19 mouse cellular contexts compared by ENCODE assay signal in genomic region chr13:103196307-103196706, GRCm38 (mm10).
A peak's percentile ranks its signal among the peaks of the same experiment; 100 is the strongest.
DNase-seq lines count a peak whose midpoint lies in the region; ATAC-seq and TF ChIP-seq lines count a peak whose summit lies in the region.
"Had no signal": no experiment of that assay in that cellular context is flagged by ENCODE, and none has a peak within 500 bp of the region (broad histone marks: within the 10 kb centered on the region; RNA-seq: fewer than 3 reads in every experiment).

No protein-coding gene starts in this region.

- DNase-seq in embryonic facial prominence, embryonic 11.5 days (ENCODE audit: low spot score) = peak; percentile 22
- no peak for DNase-seq in embryonic facial prominence, embryonic 10.5 days (ENCODE audit: low spot score)
- peak; percentile 20 for DNase-seq in hindbrain, postnatal 0 days (ENCODE audit: low spot score)
- peak; percentile 23 for DNase-seq in lung, embryonic 14.5 days
- no peak for DNase-seq in lung, postnatal 4 days
- peak; percentile 9 for DNase-seq in stomach, postnatal 0 days (ENCODE audit: low spot score)
- DNase-seq in adrenal gland, adult 18-20 months (ENCODE audit: low spot score in 2 of 2) = no peak
- DNase-seq: B cell, adult 2 months; cerebellum, adult 9-10 months; kidney, postnatal 25 days; left cerebral cortex, postnatal 4 days; right cerebral cortex, adult 18-20 months; thymus, postnatal 4 days had no signal

- H3K4me3 ChIP-seq in embryonic facial prominence, embryonic 11.5 days (ENCODE audit: low read depth, low read length) = no peak overlapping the region
- H3K4me3 ChIP-seq in embryonic facial prominence, embryonic 10.5 days = no peak overlapping the region
- H3K4me3 ChIP-seq in hindbrain, postnatal 0 days (ENCODE audit: low read length) = no peak overlapping the region
- no peak overlapping the region for H3K4me3 ChIP-seq in hindbrain, embryonic 12.5 days
- H3K4me3 ChIP-seq in lung, embryonic 14.5 days (ENCODE audit: low read depth, low read length) = no peak overlapping the region
- no peak overlapping the region for H3K4me3 ChIP-seq in stomach, postnatal 0 days (ENCODE audit: low read depth, low read length)
- H3K4me3 ChIP-seq: erythroblast, embryonic 14.5 days; forebrain, embryonic 15.5 days; megakaryocyte, embryonic 14.5 days; midbrain, embryonic 15.5 days had no signal

- no peaks in the 10 kb centered on the region for H3K4me1 ChIP-seq in embryonic facial prominence, embryonic 11.5 days (ENCODE audit: control insufficient read depth, insufficient read depth, low read length)
- peaks cover 5% of the 10 kb centered on the region; the same call in 1 of the 2 replicates for H3K4me1 ChIP-seq in embryonic facial prominence, embryonic 10.5 days
- H3K4me1 ChIP-seq in hindbrain, postnatal 0 days (ENCODE audit: insufficient read depth, low read length) = no peaks in the 10 kb centered on the region
- peaks cover 11% of the 10 kb centered on the region for H3K4me1 ChIP-seq in hindbrain, embryonic 12.5 days
- H3K4me1 ChIP-seq in lung, embryonic 14.5 days (ENCODE audit: insufficient read depth) = no peaks in the 10 kb centered on the region
- H3K4me1 ChIP-seq in stomach, postnatal 0 days (replicated peaks; ENCODE audit: control insufficient read depth, insufficient read depth) = no peaks in the 10 kb centered on the region
- H3K4me1 ChIP-seq: forebrain, embryonic 15.5 days; megakaryocyte, embryonic 14.5 days had no signal

- no peak for ATAC-seq in embryonic facial prominence, embryonic 11.5 days (replicated peaks; ENCODE audit: insufficient number of reproducible peaks, low FRiP score, low TSS enrichment, low read depth)
- no peak for ATAC-seq in hindbrain, postnatal 0 days
- no peak for ATAC-seq in hindbrain, embryonic 12.5 days (ENCODE audit: low FRiP score)
- ATAC-seq in lung, embryonic 14.5 days (ENCODE audit: insufficient read depth) = no peak
- ATAC-seq in stomach, postnatal 0 days (ENCODE audit: low FRiP score, low TSS enrichment) = 0 out of 2 replicates have a peak, but pooled peaks have one; percentile 29
- ATAC-seq: forebrain, embryonic 15.5 days; midbrain, embryonic 15.5 days had no signal

- H3K27ac ChIP-seq in embryonic facial prominence, embryonic 11.5 days (replicated peaks; ENCODE audit: low read depth, low read length) = no peak overlapping the region
- H3K27ac ChIP-seq in embryonic facial prominence, embryonic 10.5 days (replicated peaks) = no peak overlapping the region
- H3K27ac ChIP-seq in hindbrain, postnatal 0 days = no peak overlapping the region
- no peak overlapping the region for H3K27ac ChIP-seq in hindbrain, embryonic 12.5 days
- no peak overlapping the region for H3K27ac ChIP-seq in lung, embryonic 14.5 days (ENCODE audit: low read depth)
- H3K27ac ChIP-seq in stomach, postnatal 0 days (replicated peaks) = no peak overlapping the region
- H3K27ac ChIP-seq: forebrain, embryonic 15.5 days; midbrain, embryonic 15.5 days had no signal

- no peaks in the 10 kb centered on the region for H3K27me3 ChIP-seq in embryonic facial prominence, embryonic 11.5 days (ENCODE audit: control insufficient read depth, insufficient read depth, low read length)
- H3K27me3 ChIP-seq in embryonic facial prominence, embryonic 10.5 days (replicated peaks; ENCODE audit: low read depth, poor library complexity, severe bottlenecking) = no peaks in the 10 kb centered on the region
- no peaks in the 10 kb centered on the region for H3K27me3 ChIP-seq in hindbrain, postnatal 0 days (ENCODE audit: insufficient read depth, low read length)
- no peaks in the 10 kb centered on the region for H3K27me3 ChIP-seq in hindbrain, embryonic 12.5 days
- no peaks in the 10 kb centered on the region for H3K27me3 ChIP-seq in lung, embryonic 14.5 days (ENCODE audit: insufficient read depth, low read length)
- H3K27me3 ChIP-seq in stomach, postnatal 0 days (ENCODE audit: control insufficient read depth, insufficient read depth, low read length) = no peaks in the 10 kb centered on the region
- H3K27me3 ChIP-seq: forebrain, embryonic 15.5 days; midbrain, embryonic 15.5 days had no signal

- no peak overlapping the region for H3K4me2 ChIP-seq in embryonic facial prominence, embryonic 11.5 days (ENCODE audit: low read depth, low read length)
- H3K4me2 ChIP-seq in hindbrain, postnatal 0 days (ENCODE audit: low read depth, low read length) = no peak overlapping the region
- no peak overlapping the region for H3K4me2 ChIP-seq in hindbrain, embryonic 12.5 days (replicated peaks)
- no peak overlapping the region for H3K4me2 ChIP-seq in lung, embryonic 14.5 days
- no peak overlapping the region for H3K4me2 ChIP-seq in stomach, postnatal 0 days (replicated peaks; ENCODE audit: low read depth)
- H3K4me2 ChIP-seq: forebrain, embryonic 15.5 days; liver, embryonic 11.5 days; midbrain, embryonic 15.5 days had no signal

- TF ChIP-seq EP300 in stomach, postnatal 0 days (optimal IDR thresholded peaks at IDR 0.05) = no peak

- no peak overlapping the region for H3K9ac ChIP-seq in embryonic facial prominence, embryonic 11.5 days (replicated peaks; ENCODE audit: low read length)
- H3K9ac ChIP-seq in hindbrain, postnatal 0 days (replicated peaks; ENCODE audit: low read length) = no peak overlapping the region
- H3K9ac ChIP-seq in hindbrain, embryonic 12.5 days = no peak overlapping the region
- H3K9ac ChIP-seq in lung, embryonic 14.5 days = no peak overlapping the region
- no peak overlapping the region for H3K9ac ChIP-seq in stomach, postnatal 0 days (ENCODE audit: low read length)
- H3K9ac ChIP-seq: forebrain, embryonic 15.5 days; midbrain, embryonic 15.5 days had no signal

- TF ChIP-seq CTCF in hindbrain, postnatal 0 days (IDR thresholded peaks at IDR 0.05; ENCODE audit: low read depth) = peak; percentile 33; the same call in 1 of the 2 replicates
- TF ChIP-seq CTCF in lung, embryonic 14.5 days (IDR thresholded peaks at IDR 0.05; ENCODE audit: low read depth) = peak; percentile 27
- peak; percentile 55 for TF ChIP-seq CTCF in stomach, postnatal 0 days (IDR thresholded peaks at IDR 0.05; ENCODE audit: low read depth)

- WGBS in embryonic facial prominence, embryonic 11.5 days = 74% methylated on average over 5 of the region's 5 CpGs
- 80% methylated on average over 5 of the region's 5 CpGs for whole genome bisulfite sequencing in embryonic facial prominence, embryonic 10.5 days
- 76% methylated on average over 5 of the region's 5 CpGs for WGBS in hindbrain, postnatal 0 days
- 85% methylated on average over 5 of the region's 5 CpGs for whole genome bisulfite sequencing in hindbrain, embryonic 12.5 days
- WGBS in lung, embryonic 14.5 days = 57% methylated on average over 5 of the region's 5 CpGs
- WGBS in stomach, postnatal 0 days = 61% methylated on average over 5 of the region's 5 CpGs

- H3K36me3 ChIP-seq in embryonic facial prominence, embryonic 11.5 days (replicated peaks; ENCODE audit: control insufficient read depth, insufficient read depth, low read depth, low read length) = no peaks in the 10 kb centered on the region
- no peaks in the 10 kb centered on the region for H3K36me3 ChIP-seq in embryonic facial prominence, embryonic 10.5 days (replicated peaks)
- no peaks in the 10 kb centered on the region for H3K36me3 ChIP-seq in hindbrain, postnatal 0 days (ENCODE audit: insufficient read depth, low read length)
- H3K36me3 ChIP-seq in hindbrain, embryonic 12.5 days = no peaks in the 10 kb centered on the region
- no peaks in the 10 kb centered on the region for H3K36me3 ChIP-seq in lung, embryonic 14.5 days (ENCODE audit: insufficient read depth)
- H3K36me3 ChIP-seq in stomach, postnatal 0 days (ENCODE audit: control insufficient read depth, insufficient read depth, low read length) = no peaks in the 10 kb centered on the region
- H3K36me3 ChIP-seq: forebrain, embryonic 15.5 days; midbrain, embryonic 15.5 days had no signal

- no peaks in the 10 kb centered on the region for H3K9me3 ChIP-seq in embryonic facial prominence, embryonic 11.5 days (replicated peaks; ENCODE audit: control insufficient read depth, low read length)
- H3K9me3 ChIP-seq in embryonic facial prominence, embryonic 10.5 days = no peaks in the 10 kb centered on the region
- H3K9me3 ChIP-seq in hindbrain, postnatal 0 days (ENCODE audit: low read length) = no peaks in the 10 kb centered on the region
- H3K9me3 ChIP-seq in hindbrain, embryonic 12.5 days (replicated peaks) = no peaks in the 10 kb centered on the region
- no peaks in the 10 kb centered on the region for H3K9me3 ChIP-seq in lung, embryonic 14.5 days (ENCODE audit: low read depth, low read length)
- H3K9me3 ChIP-seq in stomach, postnatal 0 days (ENCODE audit: control insufficient read depth, low read length) = no peaks in the 10 kb centered on the region
- H3K9me3 ChIP-seq: forebrain, embryonic 15.5 days; midbrain, embryonic 15.5 days had no signal

Comparison
In these comparisons a context has a peak if more than half of its experiments do, and no peak if none do; other contexts are left out.
1. DNase-seq: peak in embryonic facial prominence, embryonic 11.5 days (single experiment), hindbrain, postnatal 0 days (single experiment), lung, embryonic 14.5 days (single experiment) and stomach, postnatal 0 days (single experiment); none in embryonic facial prominence, embryonic 10.5 days (single experiment), lung, postnatal 4 days (0 of 2) and adrenal gland, adult 18-20 months (0 of 2).
2. Peak in every context shown above with its lines, with median percentiles within 50 percentile points of each other: CTCF ChIP-seq.